Mouse (Mus musculus): Measurements from ENCODE around the gene Emid1.
A peak's percentile ranks its signal among the peaks of the same experiment; 100 is the strongest.

Emid1 gene

GRCm38 (mm10) chr11:5063561-5064281 is 88.3 kb downstream of the Emid1 start:
- peak; percentile 62 for DNase-seq (ENCODE audit: low spot score)

GRCm38 (mm10) chr11:5062860-5063505 is 89.1 kb downstream of the Emid1 start:
- peak; percentile 75 for DNase-seq (ENCODE audit: low spot score)

- no peak for DNase-seq (ENCODE audit: low spot score)
Observed at GRCm38 (mm10) chr11:5062326-5062725, 89.7 kb downstream of the Emid1 start.

GRCm38 (mm10) chr11:5061413-5062139 is 90.5 kb downstream of the Emid1 start:
- peak; percentile 98 for DNase-seq (ENCODE audit: low spot score)

GRCm38 (mm10) chr11:5060756-5061412 is 91.2 kb downstream of the Emid1 start:
- DNase-seq (ENCODE audit: low spot score), result peak; percentile 59

- peak; percentile 80 for DNase-seq (ENCODE audit: low spot score)
Observed at GRCm38 (mm10) chr11:5059704-5060156, 92.3 kb downstream of the Emid1 start.

GRCm38 (mm10) chr11:5059230-5059629 is 92.8 kb downstream of the Emid1 start:
- DNase-seq (ENCODE audit: low spot score), result peak; percentile 59

- no peak for DNase-seq (ENCODE audit: low spot score)
Observed at GRCm38 (mm10) chr11:5058783-5059182, 93.3 kb downstream of the Emid1 start.

GRCm38 (mm10) chr11:5057856-5058641 is 94.0 kb downstream of the Emid1 start, which contains the start of gene Rasl10a:
Rasl10a (plus strand) TSS chr11:5058128.
- peak; percentile 76 for DNase-seq (ENCODE audit: low spot score)

- DNase-seq (ENCODE audit: low spot score), result no peak
Observed at GRCm38 (mm10) chr11:5057541-5057855, 94.6 kb downstream of the Emid1 start.

GRCm38 (mm10) chr11:5057064-5057463 is 95.0 kb downstream of the Emid1 start:
- no peak for DNase-seq (ENCODE audit: low spot score)

All from testis, postnatal 10 days (tissue).